Mouse (Mus musculus) brain, embryonic 14.5 days (tissue): ENCODE data around the gene Pmel.

Experiments used
- CTCF ChIP-seq: fragments of 200-500 bp; IDR thresholded peaks from 2 replicates; pipeline ENCODE4 v1.5.1; 2012; ENCODE audit warnings: inconsistent platforms, mild to moderate bottlenecking, moderate library complexity, borderline replicate concordance; ENCODE audit not compliant: insufficient read depth, insufficient read length; ENCODE audit errors: extremely low read depth
- POLR2A ChIP-seq: fragments of 200-500 bp; IDR thresholded peaks from 2 replicates; pipeline ENCODE4 v1.6.1; 2012; ENCODE audit warnings: mild to moderate bottlenecking, inconsistent platforms, borderline replicate concordance; ENCODE audit not compliant: poor library complexity, insufficient read depth, insufficient read length, severe bottlenecking; ENCODE audit errors: extremely low read depth

GRCm38 (mm10) chr10:128703895-128704294 is at the start of gene Pmel:
- TF ChIP-seq CTCF (no peak), POLR2A (no peak)
